Mouse (Mus musculus) yolk sac, embryonic 10.5 days (tissue): ENCODE measurements around the gene Hdgfl1.

ENCODE experiments used
- DNase-seq: peaks from one replicate; pipeline ENCODE4 v3.0.0-alpha.2; 2017; ENCODE audit warnings: low spot score

Hdgfl1 gene

DNA sequence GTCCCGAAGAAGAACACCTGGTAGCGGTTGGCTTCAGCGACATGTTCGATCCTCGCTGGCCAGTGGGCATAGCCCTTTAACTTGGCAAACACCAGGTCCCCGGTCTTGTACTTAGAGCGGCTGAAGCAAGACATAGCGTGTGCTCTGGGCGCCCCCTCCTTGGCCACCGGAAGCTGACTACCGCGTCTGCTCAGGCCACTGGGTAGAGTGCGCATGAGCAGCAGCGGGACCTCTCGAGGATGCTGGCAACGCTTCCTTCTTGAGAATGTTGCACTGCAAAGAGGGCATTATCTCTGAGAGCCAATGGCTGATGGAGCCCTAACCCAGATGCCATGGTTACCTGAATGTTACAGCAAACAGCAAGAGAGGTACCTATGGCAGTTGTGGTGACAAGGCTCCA lies at the start of gene Hdgfl1:
TSS of gene Hdgfl1 (minus strand) at position 211 of the 400 bp plus-strand sequence.
- DNase-seq: no peak

DNA sequence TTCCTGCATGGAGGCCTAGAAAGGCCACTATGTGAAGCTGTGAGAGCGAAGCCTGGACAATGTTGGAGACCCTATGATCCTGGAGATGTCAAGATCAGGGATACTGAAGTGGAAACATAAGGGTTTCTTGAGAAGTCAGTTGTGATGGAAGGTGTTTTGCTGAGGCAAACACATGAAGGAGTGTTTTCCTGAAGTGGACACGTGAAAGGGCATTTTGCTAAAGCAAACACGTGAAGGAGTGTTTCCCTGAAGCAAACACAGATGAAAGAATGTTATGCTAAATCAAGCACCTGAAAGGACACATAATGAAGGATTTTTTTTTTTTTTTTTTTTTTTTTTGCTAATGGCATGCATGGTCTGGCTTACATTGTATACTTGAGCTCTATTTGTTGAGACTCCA lies 25.5 kb upstream of the Hdgfl1 start:
- no peak for DNase-seq

DNA sequence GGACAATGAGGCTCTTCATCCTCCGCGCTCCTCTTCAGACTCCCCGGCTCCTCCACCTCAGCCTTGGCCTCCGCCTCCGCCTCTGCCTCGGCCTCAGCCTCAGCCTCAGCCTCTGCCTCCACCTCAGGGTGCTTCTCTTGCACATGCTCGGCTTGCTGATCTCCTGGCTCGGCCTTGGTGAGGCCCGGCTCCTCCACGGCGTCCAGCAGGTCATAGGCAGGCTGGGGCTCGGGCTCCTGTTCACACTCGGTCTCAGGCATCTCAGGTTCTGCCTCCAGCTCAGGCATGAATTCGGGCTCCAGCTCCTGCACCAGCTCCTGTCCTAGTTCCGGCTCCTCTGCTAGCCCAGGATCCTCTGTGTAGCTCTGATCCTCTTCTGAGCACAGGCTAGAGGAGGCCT lies 541 bp downstream of the Hdgfl1 start:
- no peak for DNase-seq

DNA sequence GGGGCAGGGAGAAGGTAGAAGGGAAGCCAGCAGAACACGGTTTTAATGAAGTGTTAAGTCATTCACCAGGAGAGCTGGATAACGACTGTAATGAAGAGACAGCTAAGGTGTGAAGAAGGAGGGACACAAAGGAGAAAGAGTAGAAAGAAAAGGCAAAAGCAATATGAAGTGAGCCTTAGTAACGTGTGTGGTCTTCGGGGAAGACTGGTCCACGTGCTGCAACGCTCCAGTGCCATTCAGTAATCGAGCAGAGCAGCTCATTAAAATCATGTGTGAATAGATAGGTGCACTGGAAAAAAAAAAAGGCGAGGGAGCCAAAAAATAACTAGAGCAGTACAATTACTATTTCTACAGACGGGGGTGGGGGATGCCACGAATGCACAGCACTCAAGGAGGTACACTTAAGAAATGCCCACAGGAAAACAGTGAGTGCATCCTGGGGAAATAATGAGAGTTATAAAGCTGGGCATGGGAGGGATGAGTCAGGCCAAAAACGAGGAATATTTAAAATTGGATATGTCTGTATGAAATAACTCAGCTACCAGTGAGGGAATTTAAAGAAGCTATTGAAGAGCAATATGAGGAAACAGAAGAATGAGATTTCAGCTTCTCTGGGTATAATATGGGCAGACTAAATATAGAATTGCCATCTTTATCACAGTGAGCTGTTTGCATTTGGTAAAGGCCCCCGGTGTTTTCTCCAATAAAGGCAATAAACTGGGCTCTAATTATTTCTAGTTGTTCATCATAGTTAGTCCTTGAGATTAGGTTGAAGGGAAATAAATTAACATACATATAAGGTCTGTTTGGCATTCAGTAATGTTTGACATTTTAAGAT lies 7.8 kb downstream of the Hdgfl1 start:
- no peak for DNase-seq

DNA sequence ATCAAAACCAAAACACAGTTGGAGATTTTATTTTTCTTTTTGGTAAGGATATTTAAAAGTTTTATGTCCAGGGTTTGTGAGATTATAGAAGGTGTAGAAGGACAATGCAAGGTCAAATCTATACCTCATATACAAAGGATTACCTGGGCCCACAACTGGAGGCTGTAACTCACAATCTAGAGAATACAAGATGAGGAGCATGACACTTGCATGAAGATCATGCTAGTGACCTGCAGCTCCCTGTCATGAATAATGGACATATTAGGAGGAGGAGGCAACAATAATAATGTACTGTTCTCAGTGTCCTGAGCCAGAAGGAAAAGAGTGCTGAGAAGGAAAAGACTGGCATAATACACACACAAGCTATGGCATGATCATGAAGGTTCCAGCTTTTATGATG lies 17.1 kb downstream of the Hdgfl1 start:
- DNase-seq: no peak

DNA sequence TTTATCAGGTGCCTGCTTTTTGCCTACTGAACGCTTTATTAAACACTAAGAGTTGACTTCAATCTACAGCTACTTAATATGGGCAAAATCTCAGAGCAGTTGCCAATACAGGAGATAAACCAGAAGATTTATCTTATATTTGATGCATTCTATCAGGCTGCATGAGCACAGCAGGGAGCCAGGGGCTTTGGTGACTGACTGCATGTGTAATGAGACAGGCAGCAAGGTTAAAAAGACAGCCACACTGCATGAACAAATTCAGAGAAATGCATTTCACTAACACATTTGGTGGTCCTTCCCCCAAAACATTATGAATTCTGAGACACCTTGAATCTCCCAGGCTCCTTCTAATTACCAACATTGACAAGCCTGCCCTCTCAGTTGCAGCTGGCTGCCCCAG lies 17.6 kb downstream of the Hdgfl1 start:
- no peak for DNase-seq

DNA sequence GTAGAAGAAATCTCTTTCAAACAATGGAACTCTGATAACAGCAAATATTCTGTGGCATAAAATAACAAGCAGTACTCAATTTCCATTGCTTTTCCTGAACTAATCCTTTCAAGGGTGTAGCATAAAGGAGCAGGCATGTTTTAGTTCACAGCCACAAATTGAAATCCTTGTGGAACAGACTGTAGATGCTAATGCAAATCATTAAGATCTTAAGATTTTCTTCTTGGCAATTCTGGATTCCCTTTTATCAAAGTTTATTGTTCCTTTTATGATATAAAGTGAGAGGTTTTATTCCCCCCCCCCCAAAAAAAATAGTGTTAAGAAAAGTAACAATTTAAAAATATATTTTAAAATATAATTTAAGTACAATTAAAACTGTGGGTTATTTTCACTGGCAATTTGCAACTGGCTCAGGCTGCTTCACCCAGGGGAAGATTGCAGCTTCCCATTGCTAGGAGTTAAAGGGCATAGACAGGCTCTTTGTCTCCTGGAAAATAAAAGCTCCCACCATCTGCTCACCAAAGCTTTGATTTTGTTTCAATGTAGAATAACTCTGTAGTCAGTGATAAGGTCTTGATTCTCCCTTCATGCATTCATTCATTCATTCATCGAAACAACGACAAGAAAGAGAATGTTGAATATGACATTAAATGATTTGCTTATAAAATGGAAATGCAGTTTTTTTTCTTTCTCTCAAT lies 24.1 kb downstream of the Hdgfl1 start:
- DNase-seq: no peak

DNA sequence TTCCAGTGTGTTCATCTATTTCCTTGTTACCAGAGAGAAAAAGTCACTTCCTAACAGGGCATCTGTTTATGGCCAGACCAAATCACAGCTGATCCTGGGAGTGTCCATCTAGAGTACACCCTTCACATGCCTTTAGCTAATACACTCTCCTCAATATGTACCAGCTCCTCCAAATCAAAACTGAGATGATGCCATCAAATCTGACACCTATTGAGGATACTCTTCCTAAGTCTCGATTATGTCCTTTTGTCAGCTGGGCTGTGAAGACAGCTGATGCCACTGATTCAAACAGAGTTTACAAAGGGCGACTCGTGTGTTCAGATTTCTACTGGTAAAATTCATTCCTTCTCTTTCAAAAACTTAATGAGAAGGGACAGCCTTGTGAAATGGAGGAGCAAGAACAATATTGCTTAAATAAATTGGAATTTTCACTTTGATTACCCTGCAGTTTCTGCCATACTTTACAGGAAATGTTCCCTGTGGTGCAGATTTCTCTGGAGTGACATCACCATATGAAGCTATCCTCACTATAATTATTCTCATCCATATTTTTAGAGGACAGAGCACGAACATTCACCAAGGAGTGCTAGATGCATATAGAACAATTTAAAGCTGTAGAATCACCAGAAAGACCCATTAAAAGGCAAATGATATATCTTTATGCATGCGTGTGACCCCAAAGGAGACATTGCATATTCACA lies 24.8 kb downstream of the Hdgfl1 start:
- no peak for DNase-seq

DNA sequence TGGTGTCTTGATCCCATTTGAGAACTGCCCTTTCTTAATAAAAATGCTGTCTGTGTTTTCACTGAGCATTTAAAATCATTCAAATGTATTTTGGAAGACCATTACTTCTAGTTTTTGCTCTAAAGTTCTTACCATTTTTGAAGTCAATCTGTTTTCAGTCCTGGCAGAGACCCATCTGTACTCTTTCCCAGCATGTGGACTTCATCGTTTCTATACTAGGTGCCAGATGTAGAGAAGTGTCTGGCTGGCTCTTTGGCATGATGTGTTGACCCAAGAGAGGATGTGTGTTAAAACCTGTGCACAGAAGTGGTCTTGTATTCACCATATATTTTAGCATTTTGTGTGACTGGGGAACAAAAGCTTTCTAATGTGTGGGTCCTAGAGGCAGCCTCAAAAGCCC lies 25.9 kb downstream of the Hdgfl1 start:
- no peak for DNase-seq

DNA sequence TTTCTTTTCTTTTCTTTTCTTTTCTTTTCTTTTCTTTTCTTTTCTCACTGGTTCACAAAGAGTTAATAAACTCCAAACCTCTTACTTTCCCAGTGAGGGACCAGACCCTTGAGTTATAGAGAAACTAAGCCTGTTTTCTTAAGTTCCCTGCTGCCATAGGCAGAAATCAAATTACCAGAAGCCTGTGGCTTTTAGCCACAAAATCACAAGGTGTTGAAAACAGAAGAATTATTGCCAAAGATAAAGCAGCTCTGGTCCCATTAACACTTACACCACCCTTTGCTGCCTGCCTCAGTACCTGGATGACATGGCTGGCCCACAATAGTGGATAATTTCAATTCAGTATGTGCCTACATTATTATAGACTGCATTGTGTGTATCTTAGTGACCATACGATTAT lies 35.0 kb downstream of the Hdgfl1 start:
- DNase-seq: no peak

DNA sequence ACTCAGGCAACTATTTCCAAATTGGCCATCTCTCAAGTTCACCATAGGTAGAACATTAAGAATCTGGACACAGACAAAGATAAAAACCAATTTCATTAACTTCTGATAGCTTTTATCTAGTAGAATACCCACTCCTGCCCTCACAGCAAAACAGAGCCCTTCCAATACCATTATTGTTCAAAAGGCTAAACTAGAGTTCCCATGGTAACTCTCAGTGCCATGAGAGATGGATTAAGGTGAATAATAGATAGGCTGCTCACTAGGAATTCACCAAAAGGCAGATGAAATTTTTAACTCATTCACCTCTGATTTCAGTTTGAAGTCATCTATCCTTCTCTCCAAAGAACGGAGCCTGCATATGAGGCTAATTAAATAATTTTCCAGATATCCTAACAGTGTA lies 45.7 kb downstream of the Hdgfl1 start:
- DNase-seq: no peak

DNA sequence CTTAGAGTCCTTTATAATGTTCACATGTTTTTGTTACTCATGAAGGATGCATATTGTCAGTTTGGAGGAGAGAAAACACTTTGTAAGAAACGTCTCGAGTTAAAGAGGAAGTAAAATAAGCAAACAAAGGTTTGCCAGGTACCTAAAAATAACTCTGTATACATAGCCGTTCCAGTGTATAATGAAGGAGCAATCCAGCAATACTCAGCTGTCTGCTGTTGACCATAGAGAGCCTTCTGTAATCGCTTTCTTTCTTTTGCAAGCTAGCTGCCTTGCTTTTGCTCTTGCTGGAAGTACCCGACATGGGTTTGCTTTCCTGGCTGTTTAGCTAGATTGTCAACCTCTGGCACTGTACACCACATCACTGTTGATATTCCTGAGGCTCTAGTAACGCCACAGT lies 48.6 kb downstream of the Hdgfl1 start:
- DNase-seq: no peak

DNA sequence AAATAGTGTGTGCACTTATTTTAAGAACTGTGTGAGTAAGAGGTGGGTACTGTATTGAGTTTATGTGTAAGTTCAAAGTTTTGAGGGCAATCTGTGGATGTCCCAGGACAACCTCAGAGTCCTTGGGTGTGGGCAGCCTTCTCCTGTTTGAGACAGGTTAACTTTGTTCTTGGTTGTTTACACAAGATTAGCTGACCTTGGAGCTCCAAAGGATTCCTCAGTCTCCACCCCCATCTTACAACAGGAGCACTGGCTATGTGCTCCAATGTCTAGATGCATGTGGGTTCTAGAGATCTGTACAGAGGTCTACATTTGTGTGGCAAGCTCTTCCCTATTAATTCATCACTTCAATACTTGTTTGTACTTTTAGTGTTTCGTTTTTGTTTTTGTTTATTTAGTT lies 49.0 kb downstream of the Hdgfl1 start:
- DNase-seq: peak; percentile 4

DNA sequence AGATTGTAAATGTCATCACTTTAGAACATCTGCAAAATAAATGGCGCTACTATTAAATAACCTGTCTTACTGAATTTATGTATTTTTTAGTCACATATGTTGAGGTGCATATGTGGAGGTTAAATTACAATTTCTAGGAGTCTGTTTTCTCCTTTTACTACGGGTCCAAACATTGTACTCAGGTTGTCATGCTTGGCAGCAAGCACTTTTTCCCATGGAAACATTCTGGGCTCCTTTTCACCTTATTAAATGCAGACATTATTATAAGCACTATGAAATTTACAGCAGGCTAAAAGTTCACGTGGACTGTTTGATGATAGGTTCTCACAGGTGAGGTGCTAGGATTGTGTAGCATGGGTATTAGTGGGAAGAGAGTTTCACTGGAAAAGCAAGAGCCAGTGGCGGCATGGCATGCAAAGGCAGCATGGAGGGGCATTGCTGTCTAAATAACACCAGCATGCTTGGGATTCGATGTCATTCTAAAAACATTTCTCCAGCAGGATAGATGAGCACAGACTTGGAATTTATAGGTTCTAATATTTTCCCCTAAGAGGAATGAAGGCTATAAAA lies 50.7 kb downstream of the Hdgfl1 start:
- DNase-seq: no peak
